Mouse (Mus musculus) T-helper 1 cell (primary cell): Measurements from ENCODE around the gene Tmem169.

ENCODE experiments used
- in situ Hi-C: fragments of 300-600 bp; cut with MboI, MseI; formaldehyde crosslinking; loops from one replicate; pipeline ENCODE4 v1.15.1; 2025; ENCODE audit warnings: high pct_unique_total_duplicates

The Tmem169 gene

GRCm38 (mm10) chr1:72323248-72323647 is 39.1 kb downstream of the Tmem169 start:
- in situ Hi-C loops = loop anchor here (25.0 kb wide), 2 partner anchors 264 to 539 kb away; partner anchors contain the start of genes Igfbp5 and Smarcal1

GRCm38 (mm10) chr1:72326162-72326821 is 42.1 kb downstream of the Tmem169 start:
- in situ Hi-C loops = loop anchor here (25.0 kb wide), 1 partner anchor 764 kb away; the partner anchor contains the start of gene Atic

- in situ Hi-C loops = loop anchor here (25.0 kb wide), 1 partner anchor 773 kb away; the partner anchor contains the start of gene Atic
These were observed 50.6 kb downstream of the Tmem169 start for GRCm38 (mm10) chr1:72334807-72335206.

- in situ Hi-C loops = loop anchor here (25.0 kb wide), 1 partner anchor 774 kb away; the partner anchor contains the start of gene Atic
These were observed 52.6 kb downstream of the Tmem169 start for GRCm38 (mm10) chr1:72336780-72337179.

- in situ Hi-C loops = loop anchor here (25.0 kb wide), 1 partner anchor 776 kb away; the partner anchor contains the start of gene Atic
These were observed 54.2 kb downstream of the Tmem169 start for GRCm38 (mm10) chr1:72338341-72338740.

GRCm38 (mm10) chr1:72347873-72348272 is 63.7 kb downstream of the Tmem169 start:
- in situ Hi-C loops = loop anchor here (25.0 kb wide), 1 partner anchor 786 kb away; the partner anchor contains the start of gene Atic
